Mouse (Mus musculus): ENCODE data around the gene Lpcat1.

DNA sequence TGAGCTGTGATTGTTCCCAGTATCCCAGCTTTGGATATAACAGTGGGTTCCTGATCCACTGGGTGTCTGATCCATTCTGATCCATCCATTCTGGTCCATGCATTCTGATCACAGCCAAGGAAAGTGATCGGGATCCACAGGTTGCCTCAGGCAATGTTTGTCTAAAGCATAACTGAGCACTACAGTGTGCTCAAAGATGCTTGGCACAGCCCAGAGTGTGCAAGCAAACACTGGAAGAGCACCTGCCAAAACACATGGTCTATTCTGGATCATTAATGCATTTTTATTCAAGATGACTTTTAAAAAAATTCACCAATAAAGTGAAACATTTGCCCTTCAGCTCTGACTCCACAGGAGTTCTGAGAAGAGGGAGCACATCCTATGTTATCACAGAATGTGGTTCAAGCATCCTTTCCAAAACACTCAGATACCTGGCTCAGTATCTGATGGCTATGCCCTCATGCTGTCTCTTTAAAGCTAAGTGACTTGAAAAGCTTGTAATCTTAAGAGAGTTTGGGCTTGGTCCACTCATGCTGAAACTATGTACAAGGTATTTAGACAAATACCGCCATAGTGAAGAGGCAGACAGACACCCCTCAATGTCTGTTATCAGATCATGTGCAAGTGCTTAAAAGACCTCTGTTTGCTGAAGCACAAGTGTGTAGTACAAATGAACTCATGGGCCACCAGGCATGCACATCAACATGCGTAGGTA lies 13.3 kb upstream of the Lpcat1 start:
- TF ChIP-seq CTCF (IDR thresholded peaks at IDR 0.05; ENCODE audit: low read depth) (no peak), EP300 (IDR thresholded peaks at IDR 0.05; ENCODE audit: low read depth) (no peak)
